Mouse (Mus musculus) hindlimb bud, embryonic 11.5 days (tissue): ENCODE data around the gene Spam1.

Source experiments
- DNase-seq: peaks from one replicate; pipeline ENCODE4 v3.0.0-alpha.2; 2012; ENCODE audit warnings: low read depth, low spot score; ENCODE audit errors: extremely low spot score

Gene Spam1

GRCm38 (mm10) chr6:24790888-24791287 lies at the start of gene Spam1:
Gene Spam1 (plus strand): TSS chr6:24791188.
- no peak for DNase-seq

- DNase-seq = no peak
These were observed 43.0 kb upstream of the Spam1 start, which contains the start of gene Hyal4 for GRCm38 (mm10) chr6:24748029-24748428. Gene Hyal4 (plus strand): TSS chr6:24748329.

- DNase-seq = no peak
These were observed 31.7 kb upstream of the Spam1 start for GRCm38 (mm10) chr6:24759281-24759680.

GRCm38 (mm10) chr6:24766261-24766660 lies 24.7 kb upstream of the Spam1 start:
- no peak for DNase-seq

GRCm38 (mm10) chr6:24779182-24779581 lies 11.8 kb upstream of the Spam1 start:
- no peak for DNase-seq

GRCm38 (mm10) chr6:24822070-24822469 lies 31.1 kb downstream of the Spam1 start:
- no peak for DNase-seq
